Mouse (Mus musculus): ENCODE measurements around the gene Tmem255a. TPM values are rescaled to one million over a fixed set of nuclear protein-coding genes. Genes with fewer than 3 reads are reported as not detected.

Gene Tmem255a
- polyA plus RNA-seq, 1 experiment from 2014 or later, result 22.6 TPM

Small RNAs within 50 kb of the gene (microRNA-seq; reads per million reads assigned to microRNA genes)
- gene Mir3110 (ENCODE audit: borderline number of aligned reads), result 0.75 reads per million, percentile 6 among the genes with 10 or more reads in this experiment

Other genes starting within 250 kb of the Tmem255a start
- gene Btg1-ps1, start 233.6 kb downstream of the Tmem255a start, polyA plus RNA-seq (2014; fragmentation: Nextera tagmentation; extraction: Ambion mirVana), result not detected in 2 replicates
- gene Btg1-ps2, start 209.3 kb downstream of the Tmem255a start, polyA plus RNA-seq (2014; fragmentation: Nextera tagmentation; extraction: Ambion mirVana), result not detected in 2 replicates
- not detected in 2 replicates for gene Rhox10, start 186.0 kb downstream of the Tmem255a start, polyA plus RNA-seq (2014; fragmentation: Nextera tagmentation; extraction: Ambion mirVana)
- not detected in 2 replicates for gene Rhox11, start 167.3 kb downstream of the Tmem255a start, polyA plus RNA-seq (2014; fragmentation: Nextera tagmentation; extraction: Ambion mirVana)
- gene Rhox12, start 141.5 kb downstream of the Tmem255a start, polyA plus RNA-seq (2014; fragmentation: Nextera tagmentation; extraction: Ambion mirVana), result not detected in 2 replicates
- not detected in 2 replicates for gene Rhox13, start 131.2 kb downstream of the Tmem255a start, polyA plus RNA-seq (2014; fragmentation: Nextera tagmentation; extraction: Ambion mirVana)
- 4.0 and 4.8 TPM in 2 replicates for gene Zbtb33, start 62.6 kb downstream of the Tmem255a start, polyA plus RNA-seq (2014; fragmentation: Nextera tagmentation; extraction: Ambion mirVana)
- gene Atp1b4, start 63.7 kb upstream of the Tmem255a start, polyA plus RNA-seq (2014; fragmentation: Nextera tagmentation; extraction: Ambion mirVana), result 0.07 TPM in 1 of 2 replicates, not detected in the other
- 137 and 160 TPM in 2 replicates for gene Lamp2, start 204.0 kb upstream of the Tmem255a start, polyA plus RNA-seq (2014; fragmentation: Nextera tagmentation; extraction: Ambion mirVana)

Measured in heart, embryonic 11.5 days (tissue).